Mouse (Mus musculus) large intestine, adult 2 months (tissue): ENCODE measurements at regions not wholly inside any gene's neighbourhood (a gene's known extent, or its start where the extent isn't known, plus 50 kb on each side); places are given as distances from the start of the nearest gene placed in this dataset.
"Not testable (repeated sequence)": the region's sequence is repeated elsewhere in the genome, so short reads cannot be mapped to it uniquely, and the experiment has no call there.

ENCODE experiments used
- DNase-seq: peaks from one replicate; pipeline ENCODE4 v3.0.0-alpha.2; 2012; ENCODE audit warnings: low read depth, low spot score
- WGBS: fragments of 180-500 bp; shearing (Covaris S2); methylation state at CpG from one replicate; pipeline ENCODE4 v1.1.7; 2018; 5-methylcytosine and 5-hydroxymethylcytosine counted together

DNA sequence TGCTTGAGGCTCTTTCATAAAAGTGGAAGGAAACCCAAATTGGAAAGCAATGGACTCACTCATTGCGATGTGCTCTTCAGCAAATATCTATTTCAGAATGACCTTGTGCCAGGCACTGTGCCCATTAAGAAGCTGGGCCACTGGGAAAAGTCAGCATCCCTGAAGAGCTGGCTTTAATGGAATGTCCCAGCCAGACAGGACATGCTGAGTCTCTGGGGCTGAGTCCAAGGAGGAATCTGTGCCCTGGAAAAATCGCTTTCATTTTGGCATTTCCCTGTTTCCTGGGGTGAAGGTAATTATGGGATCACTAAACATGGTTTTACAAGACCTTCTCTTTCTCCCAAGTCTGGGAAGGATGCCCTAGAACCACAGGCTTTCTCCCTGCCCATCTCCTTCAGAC is 564.6 kb upstream of the Cdh5 start:
- 70% methylated on average over 2 of the region's 2 CpGs for WGBS
- DNase-seq = no peak

GRCm38 (mm10) chr8:103541954-103542353 is 559.5 kb upstream of the Cdh5 start:
- WGBS = 62% methylated on average over 2 of the region's 2 CpGs
- DNase-seq = no peak

DNA sequence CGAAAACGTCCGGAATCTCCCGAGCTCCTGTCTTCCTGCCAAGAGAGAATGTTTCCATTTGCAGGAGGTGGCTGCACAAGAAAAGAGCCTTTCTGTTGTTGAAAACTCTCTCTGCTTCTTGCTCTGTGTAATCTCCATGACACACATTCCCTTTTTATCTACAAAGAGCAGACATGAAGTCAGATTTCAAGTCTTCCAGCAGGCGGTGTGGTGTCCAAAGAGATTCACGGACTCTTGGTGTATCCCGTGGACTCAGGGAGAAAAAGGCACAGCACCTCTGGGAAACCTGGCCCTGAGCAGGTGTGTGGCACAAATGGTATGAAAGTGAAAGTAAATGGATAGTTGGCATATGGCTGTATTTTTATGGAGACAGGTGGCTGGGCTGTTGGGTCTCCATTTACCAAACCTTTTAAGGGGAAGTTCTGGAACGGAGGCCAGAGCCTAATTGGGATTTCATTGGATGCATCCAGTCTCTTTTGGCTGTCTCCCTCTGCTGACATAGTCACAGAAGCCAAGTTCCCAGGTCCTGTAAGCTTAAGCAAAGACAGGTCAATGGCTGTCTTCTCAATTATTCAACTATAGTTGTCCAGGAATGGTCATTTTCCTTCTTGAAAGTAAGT is 549.4 kb upstream of the Cdh5 start:
- WGBS = 60% methylated on average over 8 of the region's 8 CpGs
- DNase-seq = peak; percentile 0

- DNase-seq = no peak
- 54% methylated on average over 2 of the region's 2 CpGs for WGBS
These were observed 539.8 kb upstream of the Cdh5 start for GRCm38 (mm10) chr8:103561606-103562005.

DNA sequence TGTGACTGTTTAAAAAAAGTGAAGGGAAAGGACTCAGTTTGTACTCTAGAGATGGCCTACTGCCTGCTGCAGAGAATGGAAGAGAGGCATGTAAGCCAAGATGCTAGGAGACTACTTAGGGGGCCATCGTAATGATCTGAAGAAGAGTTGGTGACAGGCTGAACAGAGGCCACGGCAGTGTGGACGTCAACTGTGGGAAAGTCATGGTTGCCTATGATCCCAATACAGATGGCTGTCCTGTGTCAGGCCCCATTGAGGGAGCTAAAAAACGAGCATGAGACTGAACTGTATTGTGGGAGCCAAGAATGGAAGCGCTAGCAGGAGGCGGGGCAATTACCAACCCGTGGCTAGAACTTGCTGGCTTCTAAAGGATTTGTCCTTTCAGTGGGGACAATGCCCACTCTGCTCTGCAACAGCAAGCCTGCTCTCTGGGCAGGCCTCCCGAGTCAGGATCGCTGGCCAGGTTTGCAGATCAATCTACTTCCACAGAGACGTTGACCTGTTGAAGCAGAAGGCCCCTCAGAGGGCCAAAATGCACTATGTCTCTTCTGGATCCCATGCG is 530.5 kb upstream of the Cdh5 start:
- DNase-seq = no peak
- 85% methylated on average over 11 of the region's 11 CpGs for WGBS

GRCm38 (mm10) chr8:103577147-103577546 is 524.3 kb upstream of the Cdh5 start:
- 80% methylated on average over 3 of the region's 3 CpGs for WGBS
- no peak for DNase-seq

DNA sequence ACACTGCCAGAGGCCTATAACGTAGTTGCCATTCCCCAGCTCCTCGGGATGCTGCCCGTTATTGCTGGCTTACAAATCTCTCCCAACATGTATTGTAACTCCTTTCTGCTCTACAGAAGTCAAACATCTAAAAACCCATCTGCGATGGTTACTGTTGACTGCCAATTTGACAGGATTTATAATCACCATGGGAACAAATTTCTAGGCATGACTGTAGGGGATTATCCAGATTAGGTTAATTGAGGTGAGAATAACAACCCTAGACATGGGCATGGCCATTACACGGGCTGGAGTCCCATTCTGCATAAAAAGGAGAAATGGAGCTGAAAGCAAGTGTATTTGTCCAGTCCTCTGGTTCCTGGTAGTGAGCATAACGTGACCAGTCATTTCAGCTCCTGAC is 523.4 kb upstream of the Cdh5 start:
- WGBS = 89% methylated on average over 6 of the region's 6 CpGs

DNA sequence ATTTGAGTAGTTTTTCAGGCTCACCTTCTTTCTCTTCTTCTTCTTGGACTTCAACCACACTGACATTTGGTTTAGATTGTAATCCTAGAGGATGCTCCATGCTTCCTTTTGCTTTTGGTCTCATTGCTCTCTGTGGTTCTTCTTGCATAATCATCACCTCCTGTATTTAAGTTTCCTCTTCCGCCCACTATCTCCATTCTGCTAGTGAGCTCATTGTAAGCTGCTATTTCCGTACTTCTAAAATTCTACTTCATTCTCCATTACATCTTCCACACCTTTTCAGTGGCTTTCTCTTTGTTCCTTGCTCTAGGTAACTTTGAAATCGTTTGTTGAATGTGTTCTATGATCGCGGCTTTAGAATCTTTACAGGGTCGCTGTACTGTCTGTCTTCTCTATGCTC is 493.1 kb upstream of the Cdh5 start:
- DNase-seq = no peak
- WGBS = 90% methylated on average over 6 of the region's 6 CpGs

More for the DNA sequence above, 523.4 kb upstream of the Cdh5 start:
- no peak for DNase-seq

DNA sequence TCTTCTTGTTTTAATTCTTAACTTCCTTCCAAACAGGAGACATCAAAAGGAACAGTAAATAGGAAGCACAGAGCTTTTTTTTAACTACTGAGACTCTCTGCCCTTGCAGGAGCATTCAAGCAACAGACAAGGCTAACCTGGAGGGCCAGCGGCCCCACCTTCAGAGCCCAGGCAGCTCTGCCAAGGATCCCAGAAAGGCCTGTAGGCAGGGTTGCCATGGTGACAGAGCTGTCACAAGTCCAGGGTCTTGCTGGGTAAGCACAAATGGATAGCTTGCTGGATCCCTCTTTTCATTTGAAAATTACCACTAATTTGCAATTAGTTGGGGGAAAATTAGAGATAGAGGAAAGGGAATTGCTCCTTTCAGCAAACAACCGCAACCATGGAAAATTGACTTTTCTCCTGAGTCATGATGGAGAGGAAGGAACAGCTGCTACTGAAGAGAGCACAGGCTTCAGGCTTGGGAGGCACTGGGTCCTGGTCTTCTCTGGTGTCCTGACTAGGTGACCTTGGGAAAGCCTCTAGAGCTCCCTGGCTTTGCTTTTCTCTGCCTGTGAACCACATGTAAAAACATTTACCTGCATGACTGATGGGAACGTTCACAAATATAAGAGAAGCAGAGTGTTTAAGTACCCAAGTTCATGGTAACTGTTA is 477.5 kb upstream of the Cdh5 start:
- 63% methylated on average over 3 of the region's 3 CpGs for WGBS
- DNase-seq = no peak

DNA sequence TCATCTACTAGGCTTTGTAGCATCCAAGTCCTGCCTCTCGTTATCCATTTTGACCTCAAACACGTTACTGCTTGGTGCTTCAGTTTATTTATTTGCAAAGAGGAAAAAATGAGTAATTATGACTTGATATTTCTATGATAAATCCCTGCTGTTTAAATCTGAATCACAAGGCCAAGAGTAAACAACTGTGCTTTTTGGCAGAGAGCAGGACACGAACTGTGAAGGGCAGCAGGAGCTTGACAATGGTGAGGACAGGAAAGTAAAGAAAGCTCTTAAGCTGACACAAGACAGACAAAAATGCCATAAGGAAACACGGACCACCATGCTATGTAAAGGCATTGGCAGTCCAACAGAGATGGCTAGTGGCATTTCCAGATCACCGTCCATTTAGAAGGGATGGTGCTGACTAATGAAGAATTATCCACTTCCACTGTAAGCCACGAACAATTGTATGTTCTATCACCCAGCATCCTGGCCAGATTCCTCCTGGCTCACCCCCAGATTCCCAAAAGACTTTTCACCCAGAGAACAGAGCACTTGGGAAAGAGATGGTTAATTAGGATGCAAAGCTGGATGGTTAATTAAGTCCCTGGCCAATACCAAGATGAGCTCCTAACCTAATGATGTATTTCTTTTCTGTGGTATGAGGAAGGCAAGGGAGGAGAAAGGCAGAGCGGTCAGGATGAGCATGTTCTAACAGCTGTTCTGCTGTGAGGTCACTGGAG is 476.1 kb upstream of the Cdh5 start:
- 61% methylated on average over 7 of the region's 7 CpGs for WGBS

DNA sequence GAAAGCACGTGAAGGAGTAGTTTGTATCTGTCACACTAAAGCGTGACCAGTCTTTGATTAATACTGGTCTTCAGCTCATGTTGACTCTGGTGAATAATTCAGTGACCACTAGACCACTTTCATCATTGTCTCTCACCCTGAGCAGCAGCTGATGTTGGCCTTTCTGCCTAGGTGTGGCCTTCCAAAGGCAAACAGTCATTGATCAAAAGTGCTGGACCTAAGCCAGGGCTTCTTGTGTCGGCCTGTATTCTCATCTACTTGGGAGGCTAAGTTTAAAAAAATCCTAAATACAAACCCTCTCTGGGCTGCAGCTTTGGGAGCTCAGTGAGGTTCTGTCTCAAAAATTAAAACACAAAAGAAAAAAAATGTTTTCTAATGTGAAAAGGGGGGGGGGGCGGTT is 475.0 kb upstream of the Cdh5 start:
- 44% methylated on average over 4 of the region's 4 CpGs for WGBS
- no peak for DNase-seq

More for the DNA sequence above, 476.1 kb upstream of the Cdh5 start:
- DNase-seq = no peak

DNA sequence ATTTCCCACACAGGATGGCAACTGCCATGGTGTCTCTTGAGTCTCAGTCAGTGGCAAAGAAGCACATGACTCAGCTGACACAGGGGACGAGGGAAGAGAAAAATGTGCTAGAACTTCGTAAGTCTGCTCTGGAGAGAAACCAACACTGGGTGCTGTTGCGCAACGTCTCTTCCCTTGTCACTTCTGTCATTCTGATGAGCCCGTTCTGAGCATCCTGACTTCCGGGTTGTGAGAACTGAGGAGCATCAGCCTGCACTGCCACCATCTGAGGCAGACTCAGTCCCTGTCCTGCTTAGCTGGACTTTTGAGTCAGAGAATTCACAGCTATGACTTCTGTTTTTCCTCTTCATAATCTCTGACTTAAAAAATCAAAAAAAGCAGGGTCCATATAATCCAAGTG is 468.9 kb upstream of the Cdh5 start:
- no peak for DNase-seq
- 78% methylated on average over 6 of the region's 6 CpGs for WGBS

- 86% methylated on average over 14 of the region's 14 CpGs for WGBS
- DNase-seq = no peak
These were observed 466.5 kb upstream of the Cdh5 start for GRCm38 (mm10) chr8:103634951-103635350.

DNA sequence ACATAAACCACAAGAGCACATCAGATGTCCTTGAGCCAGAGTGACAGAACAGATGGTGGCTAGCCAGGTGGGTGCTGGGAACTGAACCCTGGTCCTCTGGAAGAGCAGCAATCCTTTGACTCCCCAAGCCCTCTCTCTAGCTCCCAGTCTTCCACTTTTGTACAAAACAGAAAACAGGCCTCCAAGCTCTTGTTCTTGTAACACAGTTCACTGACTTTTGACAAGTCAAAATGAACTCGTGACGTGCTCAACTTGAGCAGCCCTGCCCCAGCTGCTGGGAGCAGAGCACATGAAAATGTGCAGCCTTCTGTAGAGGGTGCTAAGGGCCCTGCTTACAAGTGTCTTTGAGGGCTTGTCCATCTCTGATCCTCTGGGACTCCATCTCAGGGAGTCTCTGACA is 457.8 kb upstream of the Cdh5 start:
- no peak for DNase-seq
- WGBS = 95% methylated on average over 2 of the region's 2 CpGs

- 57% methylated on average over 6 of the region's 6 CpGs for WGBS
These were observed 457.3 kb upstream of the Cdh5 start for GRCm38 (mm10) chr8:103644106-103644505.

DNA sequence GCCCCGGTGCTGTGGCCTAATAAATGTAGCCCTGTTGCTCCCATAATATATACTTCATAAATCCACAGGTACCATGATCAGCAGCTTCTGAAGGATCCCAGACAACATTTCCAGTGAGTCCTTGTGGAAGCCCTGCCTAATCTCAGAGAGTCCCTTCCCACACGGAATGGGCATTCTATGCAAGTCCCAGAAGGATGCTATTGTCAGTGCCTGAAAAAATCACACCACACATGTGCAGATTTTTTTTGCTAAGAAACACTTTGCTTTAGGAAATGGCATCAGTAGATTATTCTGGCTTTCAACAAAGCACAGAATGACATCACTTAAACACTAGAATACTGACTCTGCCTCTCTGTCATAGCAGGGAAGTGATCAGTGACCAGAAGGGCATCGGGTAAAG is 456.6 kb upstream of the Cdh5 start:
- 78% methylated on average over 3 of the region's 3 CpGs for WGBS
- no peak for DNase-seq

More at GRCm38 (mm10) chr8:103644106-103644505, 457.3 kb upstream of the Cdh5 start:
- no peak for DNase-seq

DNA sequence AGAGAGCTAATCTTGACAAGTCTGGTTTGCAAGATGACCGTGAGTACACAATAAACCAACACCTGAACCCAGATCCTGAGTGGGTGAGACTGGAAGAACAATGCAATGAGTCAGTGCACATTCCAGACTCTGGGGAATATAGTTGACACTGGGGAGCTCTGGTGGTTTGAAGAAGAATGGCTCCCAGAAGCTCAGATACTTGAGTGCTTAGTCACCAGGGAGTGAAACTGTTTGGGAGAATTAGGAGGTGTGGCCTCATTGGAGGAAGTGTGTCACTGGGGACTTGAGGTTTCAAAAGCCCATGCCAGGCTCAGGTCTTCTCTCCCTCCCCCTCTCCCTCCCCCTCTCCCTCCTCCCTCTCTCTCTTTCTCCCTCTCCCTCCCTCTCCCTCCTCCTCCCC is 436.6 kb upstream of the Cdh5 start:
- WGBS = 73% methylated on average over 1 of the region's 1 CpGs
- no peak for DNase-seq

- 87% methylated on average over 5 of the region's 5 CpGs for WGBS
- not testable (repeated sequence) for DNase-seq
These were observed 415.2 kb upstream of the Cdh5 start for GRCm38 (mm10) chr8:103686233-103686632.

- 93% methylated on average over 1 of the region's 1 CpGs for WGBS
- no peak for DNase-seq
These were observed 411.0 kb upstream of the Cdh5 start for GRCm38 (mm10) chr8:103690438-103690837.

- no peak for DNase-seq
- WGBS = 96% methylated on average over 8 of the region's 8 CpGs
These were observed 407.9 kb upstream of the Cdh5 start for GRCm38 (mm10) chr8:103693531-103693930.
